Mouse (Mus musculus) left cerebral cortex, adult 2 months (tissue): ENCODE data around the gene Lipk. TPM values are rescaled to one million over a fixed set of nuclear protein-coding genes. Genes with fewer than 3 reads are reported as not detected.

ENCODE experiments used
- DNase-seq, 2 experiments: peaks; one replicate each; pipeline ENCODE4 v3.0.0; 2021 to 2022; ENCODE audit warnings: low spot score in 2 of 2, mixed read lengths in 1 of 2; ENCODE audit errors: extremely low spot score in 1 of 2
- H3K27ac ChIP-seq: fragments of 200-600 bp; 2 replicates; pipeline ENCODE4 v1.8.1; 2022
- H3K4me3 ChIP-seq: fragments of 200-600 bp; 2 replicates; pipeline ENCODE4 v1.8.1; 2022
- CTCF ChIP-seq: fragments of 200-600 bp; IDR thresholded peaks from 2 replicates; pipeline ENCODE4 v1.8.1; 2022; ENCODE audit warnings: antibody characterized with exemption, mild to moderate bottlenecking, moderate library complexity
- intact Hi-C: fragments of 180-260 bp; cut with DNase I; formaldehyde crosslinking; loops from one replicate; pipeline ENCODE4 v1.15.1; 2025
- long read RNA-seq, 2 experiments: library from polyadenylated mRNA; stranded (forward); transcript quantifications; one replicate each; pipeline ENCODE4 v2.0.0; 2021; ENCODE audit warnings: borderline mapping rate in 2 of 2
- total RNA-seq, 2 experiments: library from RNA; stranded (reverse); gene quantifications; 2 replicates each; pipeline ENCODE4 v1.2.3; 2021

Lipk gene
- total RNA-seq, result not detected
- long read RNA-seq, experiment 1, result 0 reads
- long read RNA-seq, experiment 2, result 0 reads

DNA sequence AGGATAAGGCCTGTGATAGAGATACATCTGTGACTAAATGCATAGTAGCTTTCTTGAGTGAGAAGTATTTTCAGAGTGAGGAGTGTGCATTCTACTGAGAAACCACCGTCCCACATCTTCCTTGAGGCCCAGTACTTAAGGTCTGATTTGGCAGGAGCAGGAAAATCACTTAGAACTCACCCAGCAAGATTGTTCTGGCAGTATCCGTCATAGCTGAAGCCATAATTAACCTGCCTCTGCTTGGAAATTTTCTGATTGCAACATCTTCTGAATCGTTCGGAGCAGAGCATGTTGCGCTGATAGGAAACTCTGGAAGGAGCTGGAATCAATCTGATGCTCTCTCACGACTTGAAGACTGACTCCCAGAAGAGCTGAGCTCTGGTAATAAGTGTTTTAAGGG lies at the start of gene Lipk:
Gene Lipk, plus strand, starts transcription at position 289 of the 400 bp plus-strand sequence.
- no peak for TF ChIP-seq CTCF
- Histone ChIP-seq H3K27ac (no peak within 1 kb of the TSS), H3K4me3 (no peak within 1 kb of the TSS)
- no peak for DNase-seq
- intact Hi-C loops, result no loop called here

DNA sequence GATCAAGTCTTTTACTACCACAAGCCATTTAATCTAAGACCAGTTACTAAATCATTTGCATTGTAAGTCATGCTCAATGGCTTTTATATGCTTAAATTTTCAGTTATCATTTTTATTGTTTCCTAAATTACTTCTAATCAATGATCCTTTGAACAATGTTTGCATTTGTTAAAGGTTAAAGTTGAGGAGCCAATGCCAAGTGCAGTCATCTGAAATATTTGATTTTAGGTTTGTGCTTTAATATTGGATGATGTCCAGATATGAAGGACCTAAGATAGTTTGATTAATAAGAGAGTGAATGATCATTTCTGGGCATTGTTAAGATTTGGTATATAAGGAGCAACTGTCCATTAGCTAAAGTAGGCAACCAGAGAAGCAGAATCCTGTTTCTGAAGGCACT lies 47.2 kb upstream of the Lipk start, which contains the start of gene Lipf:
Gene Lipf, plus strand, starts transcription at position 301 of the 400 bp plus-strand sequence.
- no peak for DNase-seq
- Histone ChIP-seq H3K4me3 (no peak within 1 kb of the TSS), H3K27ac (no peak within 1 kb of the TSS)
- TF ChIP-seq CTCF, result no peak
- intact Hi-C loops, result no loop called here

DNA sequence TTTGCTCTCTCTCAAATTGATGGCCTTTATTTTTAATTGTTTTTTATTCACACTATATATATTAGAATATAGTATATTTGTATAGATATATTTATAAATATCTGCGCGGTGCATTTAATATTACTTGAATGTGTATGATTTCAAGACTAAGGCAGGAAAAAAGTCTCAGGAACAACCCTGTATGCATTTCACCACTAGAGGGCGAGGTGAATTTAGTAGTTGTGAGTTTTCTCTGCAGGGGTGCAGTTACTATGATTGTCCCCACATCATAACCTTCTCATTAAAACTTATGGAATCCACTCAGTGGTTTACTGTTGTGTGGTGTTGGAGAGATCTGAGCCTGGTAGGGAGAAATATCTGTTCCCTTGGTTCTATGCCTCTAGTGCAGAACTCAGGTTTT lies 29.1 kb upstream of the Lipk start:
- peak; percentile 74 for TF ChIP-seq CTCF
- DNase-seq, result peak in 1 of 2 experiments; percentile 9
- intact Hi-C loops, result no loop called here
- no peak overlapping the region for H3K27ac ChIP-seq
- no peak overlapping the region for H3K4me3 ChIP-seq

DNA sequence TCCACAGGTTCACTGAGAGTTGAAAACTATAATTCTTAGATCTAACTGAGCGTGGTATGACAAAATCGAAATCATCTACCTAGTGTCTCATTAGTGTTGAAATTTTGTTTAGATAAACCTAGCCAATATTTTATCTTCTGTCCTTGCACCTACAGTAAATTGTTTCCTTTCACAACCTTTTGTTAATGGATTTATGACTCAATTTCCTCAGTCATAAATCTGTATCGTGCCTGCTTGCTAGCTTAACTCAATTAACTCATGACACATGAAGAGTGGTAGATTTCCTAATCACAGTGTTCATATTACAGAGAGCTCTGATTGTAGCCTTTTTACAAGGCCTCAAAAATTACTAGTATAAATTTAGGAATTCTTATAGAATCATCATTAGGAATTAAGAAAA lies 25.0 kb upstream of the Lipk start:
- intact Hi-C loops, result no loop called here
- no peak overlapping the region for H3K4me3 ChIP-seq
- DNase-seq, result no peak
- TF ChIP-seq CTCF, result no peak
- no peak overlapping the region for H3K27ac ChIP-seq

DNA sequence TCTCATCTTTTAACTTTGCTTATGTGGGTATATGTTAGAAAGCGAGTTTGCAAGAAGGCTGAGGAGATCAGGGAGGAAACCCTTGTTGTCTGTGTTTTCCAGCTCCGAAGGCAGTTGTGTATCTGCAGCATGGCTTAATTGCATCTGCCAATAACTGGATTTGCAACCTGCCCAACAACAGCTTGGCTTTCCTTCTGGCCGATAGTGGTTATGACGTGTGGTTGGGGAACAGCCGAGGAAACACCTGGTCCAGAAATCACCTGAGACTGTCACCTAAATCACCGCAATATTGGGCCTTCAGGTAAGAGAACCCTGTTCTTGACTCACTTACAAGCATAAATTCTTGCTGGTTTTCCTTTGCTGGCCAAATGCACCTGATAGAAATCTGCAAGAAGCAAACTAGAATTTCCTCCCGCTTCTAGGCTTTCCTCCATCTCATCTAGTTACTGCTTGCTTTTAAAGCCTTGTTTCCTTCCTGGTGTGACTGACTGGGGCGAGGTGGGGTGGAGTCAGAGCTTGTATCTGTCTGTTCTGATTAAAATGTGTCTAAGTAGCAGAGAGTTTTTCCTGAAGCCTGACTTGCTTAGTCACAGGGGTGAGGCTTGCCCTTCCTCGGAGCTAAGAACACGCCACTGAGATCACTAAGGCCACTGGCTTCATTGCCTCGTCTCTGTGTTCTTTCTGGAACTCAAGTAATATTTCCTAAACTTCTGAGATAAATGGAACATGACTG lies 13.5 kb downstream of the Lipk start:
- H3K27ac ChIP-seq, result no peak overlapping the region
- TF ChIP-seq CTCF, result no peak
- H3K4me3 ChIP-seq, result no peak overlapping the region
- DNase-seq, result no peak
- intact Hi-C loops, result loop anchor here (5.0 kb wide), 1 partner anchor 639 kb away; no protein-coding TSS in a partner anchor

DNA sequence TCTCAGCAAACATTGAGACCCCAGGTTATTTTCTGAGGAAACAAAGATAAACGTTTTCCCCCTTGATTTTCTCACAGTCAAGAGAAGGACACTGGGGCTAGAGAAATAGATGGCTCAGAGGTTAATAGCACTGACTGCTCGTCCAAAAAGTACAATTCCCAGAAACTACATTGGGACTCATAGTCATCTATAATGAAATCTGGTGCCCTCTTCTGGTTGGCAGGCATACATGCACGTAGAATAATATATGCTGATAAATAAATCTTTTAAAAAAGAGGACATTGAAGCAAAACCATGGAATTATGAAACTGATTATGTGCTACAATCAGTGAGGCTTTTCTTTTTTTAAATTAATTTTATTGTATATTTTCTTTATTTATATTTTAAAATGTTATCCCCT lies 14.7 kb downstream of the Lipk start:
- no peak overlapping the region for H3K27ac ChIP-seq
- intact Hi-C loops, result loop anchor here (5.0 kb wide), 1 partner anchor 640 kb away; no protein-coding TSS in a partner anchor
- TF ChIP-seq CTCF, result peak; percentile 71
- DNase-seq, result no peak
- no peak overlapping the region for H3K4me3 ChIP-seq

DNA sequence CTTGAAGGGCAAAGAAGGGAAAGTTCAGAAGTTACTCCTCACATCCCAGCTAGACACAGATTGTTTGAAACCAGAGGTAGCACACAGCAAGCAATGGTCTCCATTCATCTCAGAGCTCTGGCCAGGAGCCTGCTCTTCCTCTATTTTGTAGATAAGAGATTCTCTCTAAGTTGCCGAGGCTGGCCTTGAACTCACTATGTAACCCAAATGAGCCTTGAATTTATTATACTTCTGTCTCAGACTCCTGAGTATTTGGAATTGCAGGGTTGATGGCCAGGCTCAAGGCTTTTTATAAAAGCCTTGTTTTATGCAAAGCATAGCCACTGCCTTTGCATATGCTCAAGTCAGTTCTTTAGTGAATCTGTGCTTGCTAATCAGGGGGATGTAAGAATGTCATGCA lies 31.6 kb downstream of the Lipk start:
- intact Hi-C loops, result no loop called here
- no peak for DNase-seq
- H3K27ac ChIP-seq, result no peak overlapping the region
- TF ChIP-seq CTCF, result no peak
- no peak overlapping the region for H3K4me3 ChIP-seq

DNA sequence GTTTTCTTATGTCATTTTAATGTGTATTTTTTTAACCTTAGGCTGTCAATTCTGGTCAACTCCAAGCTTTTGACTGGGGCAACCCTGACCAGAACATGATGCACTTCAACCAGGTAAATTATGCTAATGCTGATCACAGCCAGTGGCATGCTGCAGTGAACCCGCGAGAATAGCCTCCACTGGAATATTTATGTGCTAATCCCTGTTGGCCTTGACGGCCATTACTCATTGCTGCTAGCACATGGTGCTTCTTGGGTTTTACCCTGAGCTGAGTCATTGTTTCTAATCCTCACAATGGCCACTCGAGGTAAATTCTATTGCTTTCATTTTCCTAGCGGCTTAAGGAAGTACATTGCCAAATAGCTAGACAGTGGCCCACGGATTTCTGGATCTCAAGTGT lies 34.9 kb downstream of the Lipk start:
- intact Hi-C loops, result no loop called here
- no peak overlapping the region for H3K27ac ChIP-seq
- no peak for DNase-seq
- no peak for TF ChIP-seq CTCF
- H3K4me3 ChIP-seq, result no peak overlapping the region

DNA sequence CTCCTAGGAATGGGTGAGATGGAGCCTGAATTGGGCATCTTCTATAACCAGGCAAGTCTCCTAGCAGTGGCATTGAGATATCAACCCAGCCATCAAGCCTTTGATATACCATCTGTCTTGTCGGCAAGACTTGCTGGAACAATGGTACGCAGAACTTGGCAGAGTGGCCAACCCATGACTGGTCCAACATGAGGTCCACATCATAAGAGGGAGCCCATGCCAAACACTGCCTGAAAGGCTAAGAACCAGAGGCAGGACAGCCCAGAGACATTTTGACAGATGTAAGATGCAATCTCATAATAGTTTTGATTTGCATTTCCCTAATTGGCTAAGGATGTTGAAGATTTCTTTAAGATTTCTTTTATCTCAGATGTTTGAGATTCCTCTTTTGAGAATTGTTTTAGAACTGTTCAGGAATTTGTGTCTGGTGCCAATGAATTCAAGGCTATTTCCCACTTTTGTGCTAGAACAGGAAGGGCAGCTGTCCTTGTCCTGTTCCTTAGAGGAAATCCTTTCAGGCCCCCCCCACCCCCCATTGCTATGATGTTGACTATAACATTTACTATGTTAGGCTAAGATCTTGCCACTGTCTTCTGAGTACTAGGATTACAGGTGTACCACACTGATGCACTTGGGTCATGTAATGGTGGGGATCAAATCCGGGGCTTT lies 41.4 kb downstream of the Lipk start:
- DNase-seq, result no peak
- H3K27ac ChIP-seq, result no peak overlapping the region
- no peak for TF ChIP-seq CTCF
- H3K4me3 ChIP-seq, result no peak overlapping the region
- intact Hi-C loops, result no loop called here

DNA sequence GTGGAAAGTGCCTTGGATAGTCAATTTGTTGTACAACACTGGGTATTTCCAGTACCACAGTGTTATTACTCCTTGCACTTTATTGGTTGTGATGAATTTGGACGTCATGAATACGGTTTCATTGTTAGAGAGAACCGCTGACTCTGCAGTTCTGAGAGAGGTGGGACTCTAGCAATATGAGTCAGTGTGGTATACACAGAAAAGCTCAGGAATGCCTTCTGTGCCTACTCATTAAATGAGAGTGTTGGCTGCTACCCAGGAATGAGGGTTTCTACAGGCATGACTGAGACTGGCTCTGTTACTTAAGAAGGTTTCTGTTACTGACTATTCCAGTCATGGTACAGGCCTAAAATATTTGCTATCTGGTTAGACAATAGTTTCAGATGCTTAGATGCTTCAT lies 43.4 kb downstream of the Lipk start:
- no peak for DNase-seq
- TF ChIP-seq CTCF, result no peak
- intact Hi-C loops, result no loop called here
- H3K27ac ChIP-seq, result no peak overlapping the region
- H3K4me3 ChIP-seq, result no peak overlapping the region

DNA sequence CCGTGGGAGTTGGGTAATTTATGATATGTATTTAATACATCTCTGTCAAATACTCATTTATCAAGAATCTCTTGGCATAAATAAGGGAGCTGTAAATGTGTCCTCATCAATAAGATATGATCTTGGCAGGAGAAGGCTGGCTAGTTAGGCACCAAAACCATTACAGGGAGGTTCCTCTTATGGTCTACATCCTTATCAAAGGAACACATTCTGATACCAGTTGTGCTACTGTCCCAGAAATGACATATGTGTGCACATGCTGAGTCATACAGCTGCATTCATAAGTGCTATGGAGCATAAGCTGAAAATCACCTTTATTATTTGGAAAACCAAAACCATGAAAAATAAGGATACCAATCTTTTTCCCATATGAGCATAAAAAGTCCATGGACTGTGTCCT lies 55.5 kb downstream of the Lipk start:
- no peak overlapping the region for H3K4me3 ChIP-seq
- no peak for DNase-seq
- intact Hi-C loops, result no loop called here
- H3K27ac ChIP-seq, result no peak overlapping the region
- no peak for TF ChIP-seq CTCF

DNA sequence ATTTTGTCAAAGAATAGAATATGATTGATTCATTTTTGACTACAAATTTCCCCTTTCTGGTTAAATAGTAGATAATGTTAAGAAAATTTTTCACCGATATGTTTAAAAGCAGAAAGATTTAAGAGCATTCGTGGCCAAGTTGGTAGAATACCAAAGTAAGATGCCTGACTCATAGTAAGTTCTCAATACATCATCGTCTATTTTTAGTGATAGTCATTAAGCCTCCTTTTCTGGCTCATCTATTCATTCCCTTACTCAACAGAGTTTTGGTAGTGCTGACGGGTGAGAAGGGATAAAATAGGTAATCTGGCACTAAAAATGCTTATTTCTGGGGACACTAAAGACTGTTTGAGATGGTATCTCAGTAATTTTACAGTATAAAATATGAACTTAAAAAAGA lies 56.0 kb downstream of the Lipk start:
- no peak for TF ChIP-seq CTCF
- Histone ChIP-seq H3K4me3 (no peak overlapping the region), H3K27ac (no peak overlapping the region)
- DNase-seq, result no peak
- intact Hi-C loops, result no loop called here
